Mouse (Mus musculus): Measurements from ENCODE around the gene BC005561. TPM values are rescaled to one million over a fixed set of nuclear protein-coding genes. Genes with fewer than 3 reads are reported as not detected.
"Not testable (repeated sequence)": the region's sequence is repeated elsewhere in the genome, so short reads cannot be mapped to it uniquely, and the experiment has no call there.

Gene BC005561
- total RNA-seq (2021), result 1 to 10 TPM; 7.0 to 7.4 TPM

- intact Hi-C loops (cut with DNase I), result no loop called here
- peak; percentile 91 to 92 for DNase-seq
These were observed at the start of gene BC005561 for GRCm38 (mm10) chr5:104508195-104508891. Gene BC005561, plus strand, starts transcription at chr5:104508352.

- intact Hi-C loops (cut with DNase I), result loop anchor here (10.0 kb wide), 1 partner anchor 454 kb away; no protein-coding TSS in a partner anchor
- peak; percentile 83 to 84 for DNase-seq
These were observed 49.1 kb upstream of the BC005561 start, which contains the start of gene Pkd2 for GRCm38 (mm10) chr5:104458832-104459705. Gene Pkd2, plus strand, starts transcription at chr5:104459450.

- intact Hi-C loops (cut with DNase I), result loop anchor here (10.0 kb wide), 1 partner anchor 455 kb away; no protein-coding TSS in a partner anchor
- peak; percentile 63 to 67 for DNase-seq
These were observed 48.3 kb upstream of the BC005561 start for GRCm38 (mm10) chr5:104459706-104460455.

GRCm38 (mm10) chr5:104460456-104460838 is 47.7 kb upstream of the BC005561 start:
- no peak for DNase-seq

GRCm38 (mm10) chr5:104460856-104461255 is 47.3 kb upstream of the BC005561 start:
- intact Hi-C loops (cut with DNase I), result no loop called here
- DNase-seq, result peak; percentile 33 to 53

More at GRCm38 (mm10) chr5:104460456-104460838, 47.7 kb upstream of the BC005561 start:
- intact Hi-C loops (cut with DNase I), result no loop called here

- DNase-seq, result peak in 1 of 2 experiments; percentile 14
These were observed 42.9 kb upstream of the BC005561 start for GRCm38 (mm10) chr5:104465279-104465678.

GRCm38 (mm10) chr5:104465731-104466130 is 42.4 kb upstream of the BC005561 start:
- DNase-seq, result peak; percentile 72 to 77
- intact Hi-C loops (cut with DNase I), result no loop called here

More at GRCm38 (mm10) chr5:104465279-104465678, 42.9 kb upstream of the BC005561 start:
- intact Hi-C loops (cut with DNase I), result no loop called here

- DNase-seq, result no peak
- intact Hi-C loops (cut with DNase I), result no loop called here
These were observed 41.3 kb upstream of the BC005561 start for GRCm38 (mm10) chr5:104466816-104467215.

GRCm38 (mm10) chr5:104468586-104468985 is 39.6 kb upstream of the BC005561 start:
- intact Hi-C loops (cut with DNase I), result no loop called here
- DNase-seq, result no peak

GRCm38 (mm10) chr5:104470981-104471391 is 37.2 kb upstream of the BC005561 start:
- intact Hi-C loops (cut with DNase I), result no loop called here
- DNase-seq, result no peak

- intact Hi-C loops (cut with DNase I), result no loop called here
- DNase-seq, result no peak
These were observed 35.8 kb upstream of the BC005561 start for GRCm38 (mm10) chr5:104472371-104472770.

- no peak for DNase-seq
- intact Hi-C loops (cut with DNase I), result no loop called here
These were observed 27.8 kb upstream of the BC005561 start for GRCm38 (mm10) chr5:104480367-104480766.

GRCm38 (mm10) chr5:104482856-104483255 is 25.3 kb upstream of the BC005561 start:
- no peak for DNase-seq
- intact Hi-C loops (cut with DNase I), result no loop called here

- no peak for DNase-seq
- intact Hi-C loops (cut with DNase I), result no loop called here
These were observed 16.6 kb upstream of the BC005561 start for GRCm38 (mm10) chr5:104491561-104491960.

- intact Hi-C loops (cut with DNase I), result no loop called here
- DNase-seq, result no peak
These were observed 3.3 kb upstream of the BC005561 start for GRCm38 (mm10) chr5:104504883-104505282.

GRCm38 (mm10) chr5:104507829-104508194 is 340 bp upstream of the BC005561 start:
- intact Hi-C loops (cut with DNase I), result no loop called here

GRCm38 (mm10) chr5:104511211-104511610 is 3.1 kb downstream of the BC005561 start:
- intact Hi-C loops (cut with DNase I), result loop anchor here (5.0 kb wide), 1 partner anchor 61 kb away; no protein-coding TSS in a partner anchor
- no peak for DNase-seq

More at GRCm38 (mm10) chr5:104507829-104508194, 340 bp upstream of the BC005561 start:
- no peak for DNase-seq

- intact Hi-C loops (cut with DNase I), result no loop called here
- no peak for DNase-seq
These were observed 30.5 kb downstream of the BC005561 start for GRCm38 (mm10) chr5:104538612-104539011.

- intact Hi-C loops (cut with DNase I), result no loop called here
- DNase-seq, result no peak
These were observed 31.2 kb downstream of the BC005561 start for GRCm38 (mm10) chr5:104539331-104539730.

GRCm38 (mm10) chr5:104568079-104568478 is 59.9 kb downstream of the BC005561 start:
- DNase-seq; intact Hi-C loops (cut with DNase I): not testable (repeated sequence)

Measured in heart, postnatal 10 days (tissue).